Mouse (Mus musculus): ENCODE measurements at regions not wholly inside any gene's neighbourhood (a gene's known extent, or its start where the extent isn't known, plus 50 kb on each side); places are given as distances from the start of the nearest gene placed in this dataset.

DNA sequence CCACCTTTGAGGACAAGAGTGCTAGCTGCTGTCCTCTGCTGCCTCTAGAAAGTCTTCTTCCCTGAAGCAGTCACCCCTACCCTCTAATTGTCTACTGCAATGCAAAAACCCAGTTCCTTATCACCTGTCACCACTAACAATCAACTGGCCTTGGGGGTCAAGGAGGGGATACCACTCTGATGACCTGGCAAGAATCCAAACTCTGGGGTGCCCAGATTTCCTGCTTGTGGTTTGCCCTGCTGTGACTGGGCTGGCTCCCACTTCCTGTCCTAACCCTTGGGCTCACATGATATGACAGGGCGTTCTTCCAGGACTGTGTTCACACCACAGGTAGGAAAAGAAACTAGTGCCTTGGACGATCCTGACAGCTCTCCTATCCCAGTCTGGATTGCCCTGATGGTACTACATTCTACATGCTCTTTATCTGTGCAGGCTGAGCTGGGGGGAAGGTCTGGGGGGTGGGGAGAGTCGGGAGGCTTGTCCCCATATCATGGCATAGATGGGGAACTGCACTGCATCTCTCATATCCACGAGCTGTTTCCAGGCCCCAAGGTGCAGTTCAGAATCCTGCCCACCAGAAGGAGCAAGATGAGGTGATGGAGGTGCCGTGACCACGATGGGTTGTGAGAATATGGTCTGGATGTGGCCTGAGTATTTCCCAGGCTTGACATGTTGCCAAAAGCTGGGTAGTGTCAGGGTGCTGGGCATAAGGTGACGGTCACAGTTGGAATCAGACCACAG lies 81.0 kb downstream of the Maf start:
- no peak for DNase-seq (ENCODE audit: low read depth)

DNA sequence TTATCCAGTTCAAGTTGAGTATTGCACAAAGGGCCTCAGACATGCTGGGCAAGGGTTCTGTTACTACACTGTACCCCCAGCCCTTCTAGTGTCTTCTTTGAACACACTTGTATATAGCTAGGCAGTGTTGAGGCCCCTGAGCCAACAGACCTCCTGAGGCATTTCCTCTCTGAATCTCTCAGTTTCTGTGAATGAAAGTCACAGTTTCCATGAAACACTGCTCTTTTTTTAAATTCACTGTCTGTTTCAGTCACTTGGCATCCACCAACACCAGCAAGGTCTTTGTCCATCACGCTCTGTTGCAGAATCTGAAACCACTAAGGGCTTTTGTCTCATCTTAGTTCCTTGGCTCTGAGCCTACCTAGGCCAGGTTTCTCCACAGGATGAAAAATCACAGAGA lies 82.5 kb downstream of the Maf start:
- DNase-seq (ENCODE audit: low read depth): no peak

DNA sequence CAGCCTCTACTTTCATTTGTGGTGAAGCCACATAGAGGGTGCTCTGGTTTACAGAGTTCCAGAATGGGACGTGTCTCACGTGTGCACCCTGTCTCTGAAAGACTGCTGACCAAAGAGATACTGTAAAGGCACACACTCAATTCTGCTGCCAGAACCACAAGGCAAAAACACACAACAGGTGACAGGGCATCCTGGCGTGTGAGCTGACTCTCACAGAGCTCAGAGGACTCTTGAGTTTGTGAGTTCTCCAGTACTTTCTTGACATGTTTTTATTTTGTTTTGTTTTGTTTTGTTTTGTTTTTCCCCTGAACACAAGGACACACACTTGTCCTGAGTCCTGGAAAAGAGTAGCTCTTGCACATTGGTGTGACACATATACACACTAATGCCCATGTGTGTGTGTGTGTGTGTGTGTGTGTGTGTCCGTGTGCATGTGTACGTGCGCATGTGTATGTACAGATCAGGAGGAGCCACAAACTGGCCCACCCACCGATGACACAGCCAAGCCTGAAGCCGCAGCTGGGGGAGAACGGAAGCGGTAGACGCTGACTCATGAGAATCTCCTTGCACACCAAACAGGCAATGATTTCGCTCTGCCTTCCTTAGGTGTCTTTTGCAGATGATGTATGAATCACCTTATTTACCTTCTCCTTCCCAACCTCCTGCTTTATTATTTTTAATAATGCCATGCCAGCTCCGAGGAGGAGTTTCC lies 89.4 kb downstream of the Maf start:
- DNase-seq (ENCODE audit: low read depth): no peak

DNA sequence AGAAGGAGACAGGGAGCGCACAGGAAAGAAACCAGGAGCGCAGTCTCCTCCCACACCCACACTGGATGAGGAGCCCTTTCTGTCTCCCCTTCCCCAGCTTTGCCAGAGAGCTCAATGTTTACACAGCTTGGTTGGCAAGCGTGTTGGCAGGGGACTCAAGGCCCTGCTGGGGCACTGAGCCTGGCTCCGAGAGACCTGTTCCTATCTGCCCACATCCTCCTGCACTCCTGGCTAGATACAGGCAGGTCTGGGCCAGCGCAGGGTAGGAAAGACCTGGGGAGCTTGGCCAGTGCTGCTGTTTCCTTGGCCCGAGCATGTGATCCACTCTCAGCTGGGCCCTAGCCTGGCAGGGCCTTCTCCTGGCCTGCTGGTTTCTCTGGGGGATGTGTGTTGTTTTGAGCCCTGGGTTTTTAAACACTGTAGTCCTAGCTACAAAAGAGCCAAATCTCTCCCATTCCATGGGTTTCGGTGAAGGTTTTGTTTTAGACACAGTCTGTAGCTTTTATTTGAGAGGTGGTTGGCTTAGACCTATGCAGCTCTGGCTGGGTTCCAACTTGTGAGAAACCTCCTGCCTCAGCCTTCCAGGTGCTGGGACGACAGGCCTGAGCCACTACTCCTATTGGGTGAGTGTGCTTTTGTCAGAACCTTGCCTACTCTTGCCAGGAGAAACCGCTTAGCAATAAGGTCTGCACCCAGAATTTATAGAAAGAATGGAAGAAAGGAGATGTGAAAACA lies 90.6 kb downstream of the Maf start:
- DNase-seq (ENCODE audit: low read depth): peak; percentile 76

GRCm38 (mm10) chr8:115613946-115614584 lies 93.5 kb downstream of the Maf start:
- no peak for DNase-seq (ENCODE audit: low read depth)

GRCm38 (mm10) chr8:115612119-115612518 lies 95.5 kb downstream of the Maf start:
- DNase-seq (ENCODE audit: low read depth): no peak

- no peak for DNase-seq (ENCODE audit: low read depth)
Measured at GRCm38 (mm10) chr8:115599771-115600170, 107.8 kb downstream of the Maf start.

GRCm38 (mm10) chr8:115597226-115597953 lies 110.2 kb downstream of the Maf start:
- no peak for DNase-seq (ENCODE audit: low read depth)

DNA sequence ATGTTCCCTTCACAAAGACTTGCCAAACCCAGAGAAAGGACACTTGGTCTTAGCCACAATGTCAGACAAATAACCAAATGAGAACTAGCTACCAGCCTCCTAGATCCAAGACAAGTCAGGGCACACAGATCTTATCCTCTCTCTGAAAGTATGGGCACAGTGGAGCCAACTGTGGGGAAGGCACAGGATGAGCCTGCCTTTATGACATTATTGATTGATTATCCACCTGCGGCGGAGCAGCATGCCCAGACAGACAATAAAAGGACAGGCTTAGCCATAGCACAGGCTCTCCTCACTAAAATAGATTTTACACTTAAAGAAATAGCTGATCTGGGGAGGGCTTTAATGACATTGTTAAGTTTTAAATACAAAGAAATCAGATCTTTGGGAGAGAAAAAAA lies 117.9 kb downstream of the Maf start:
- peak; percentile 84 for DNase-seq (ENCODE audit: low read depth)

DNA sequence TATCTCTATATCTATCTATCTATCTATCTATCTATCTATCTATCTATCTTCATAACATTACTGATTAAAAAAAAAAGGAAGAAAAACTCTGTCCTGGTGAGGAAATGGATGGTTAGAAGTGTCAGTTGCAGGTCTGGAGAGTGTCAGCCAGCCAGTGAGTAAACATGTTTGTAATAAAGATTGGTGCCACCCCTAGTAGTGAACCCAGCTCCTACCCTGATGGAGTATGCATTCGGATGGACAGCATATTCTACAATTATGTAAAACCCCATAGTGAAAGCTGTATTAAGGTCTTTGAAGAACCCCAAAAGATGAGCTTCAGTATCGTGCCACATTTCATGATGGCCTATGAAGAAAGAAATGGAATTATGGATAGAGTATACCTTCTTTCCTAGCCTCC lies 118.5 kb downstream of the Maf start:
- no peak for DNase-seq (ENCODE audit: low read depth)

DNA sequence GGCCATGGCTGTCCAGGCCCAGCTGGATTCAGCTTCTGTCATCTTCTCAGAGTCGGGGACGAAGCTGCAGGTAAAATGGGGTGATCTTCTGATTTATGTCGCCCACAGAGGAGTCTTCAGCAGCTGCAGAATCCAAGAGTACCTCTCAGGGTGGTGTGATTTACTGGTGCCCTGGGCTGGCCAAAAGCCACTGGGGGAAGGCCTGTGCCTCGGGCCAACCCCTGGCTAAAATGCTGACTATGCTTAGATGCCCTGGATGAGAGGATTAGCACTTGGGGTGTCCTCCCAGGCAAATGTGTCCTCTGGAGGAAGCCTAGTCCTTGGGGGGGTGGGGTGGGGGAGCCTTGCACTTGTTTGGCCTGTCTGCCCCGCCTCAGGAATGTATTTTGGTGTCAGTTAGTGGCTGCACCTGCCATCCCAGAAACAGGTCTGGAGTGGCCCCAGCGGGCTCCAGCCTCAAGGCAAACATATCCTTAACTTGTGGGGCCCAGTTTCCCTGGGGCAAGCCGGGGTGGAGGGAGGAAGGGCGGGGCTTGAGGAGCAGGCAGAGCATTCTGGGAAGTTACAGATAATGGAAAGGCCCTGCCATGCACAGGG lies 123.2 kb downstream of the Maf start:
- no peak for DNase-seq (ENCODE audit: low read depth)

- DNase-seq (ENCODE audit: low read depth): no peak
Measured at GRCm38 (mm10) chr8:115583221-115583620, 124.4 kb downstream of the Maf start.

GRCm38 (mm10) chr8:115581940-115582517 lies 125.6 kb downstream of the Maf start:
- no peak for DNase-seq (ENCODE audit: low read depth)

- no peak for DNase-seq (ENCODE audit: low read depth)
Measured at GRCm38 (mm10) chr8:115568394-115568793, 139.2 kb downstream of the Maf start.

- DNase-seq (ENCODE audit: low read depth): no peak
Measured at GRCm38 (mm10) chr8:115565768-115566167, 141.8 kb downstream of the Maf start.

GRCm38 (mm10) chr8:115562362-115562761 lies 145.2 kb downstream of the Maf start:
- DNase-seq (ENCODE audit: low read depth): no peak

DNA sequence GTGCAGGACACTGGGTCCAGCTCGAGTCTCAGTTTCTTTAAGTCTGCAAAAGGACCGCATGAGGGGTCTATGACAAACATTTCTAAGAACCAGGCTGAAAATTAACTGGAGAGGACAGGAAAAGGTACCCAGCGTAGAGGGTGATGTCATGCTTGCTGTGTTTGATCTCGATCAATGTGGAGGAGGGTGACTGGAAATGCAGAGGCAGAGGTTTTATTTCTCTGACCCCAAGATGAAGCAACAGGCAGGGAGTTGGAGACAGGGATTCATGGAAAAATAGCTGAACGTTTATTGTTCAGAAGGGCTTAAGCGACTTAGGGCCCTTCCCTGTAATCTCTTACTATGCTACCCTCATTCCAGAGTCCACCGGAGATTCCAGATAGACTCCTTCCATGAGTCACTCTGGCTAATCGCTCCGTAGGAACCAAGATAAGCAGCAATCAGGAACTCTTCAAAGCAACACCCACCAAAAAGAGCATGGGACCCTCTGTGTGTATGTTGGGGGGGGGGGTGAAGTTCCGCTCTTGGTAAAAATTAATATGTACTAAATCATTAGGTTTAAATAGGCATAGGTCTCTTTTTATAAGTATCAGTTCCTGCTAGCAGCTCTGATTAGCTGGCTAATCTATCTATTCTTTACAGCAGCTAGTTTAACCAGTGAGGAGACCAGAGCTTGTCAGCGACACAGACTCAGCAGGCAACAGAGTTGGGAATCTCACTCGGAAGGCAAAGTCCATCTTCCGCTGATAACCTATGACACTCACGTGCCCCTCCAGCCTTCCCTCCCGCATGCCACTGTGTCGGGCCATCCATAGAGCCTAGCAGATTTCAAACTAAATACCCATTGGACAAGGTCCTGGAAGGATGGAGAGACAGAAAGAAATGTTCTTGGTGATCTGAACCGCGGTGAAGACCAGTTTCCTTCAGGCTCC lies 146.3 kb downstream of the Maf start:
- no peak for DNase-seq (ENCODE audit: low read depth)

DNA sequence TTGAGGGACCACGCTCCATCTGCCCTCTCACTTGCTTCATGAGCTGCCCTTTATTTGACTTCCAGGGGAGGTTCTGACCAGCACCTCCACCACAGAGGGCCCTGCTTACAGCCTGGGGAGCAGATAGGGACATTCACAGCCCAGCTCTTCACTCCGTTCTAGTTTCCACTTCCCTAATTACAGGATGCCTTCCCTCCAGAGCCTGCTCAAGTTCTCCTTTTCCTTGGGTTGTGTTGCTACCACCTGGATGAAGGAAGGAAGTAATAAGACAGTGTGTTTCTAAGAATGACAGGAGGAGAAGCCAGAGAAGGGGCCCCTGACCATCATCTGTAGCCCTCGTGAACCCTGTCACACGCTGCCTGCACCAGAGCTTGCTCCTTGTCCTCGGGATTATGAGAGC lies 152.1 kb downstream of the Maf start:
- DNase-seq (ENCODE audit: low read depth): no peak

DNA sequence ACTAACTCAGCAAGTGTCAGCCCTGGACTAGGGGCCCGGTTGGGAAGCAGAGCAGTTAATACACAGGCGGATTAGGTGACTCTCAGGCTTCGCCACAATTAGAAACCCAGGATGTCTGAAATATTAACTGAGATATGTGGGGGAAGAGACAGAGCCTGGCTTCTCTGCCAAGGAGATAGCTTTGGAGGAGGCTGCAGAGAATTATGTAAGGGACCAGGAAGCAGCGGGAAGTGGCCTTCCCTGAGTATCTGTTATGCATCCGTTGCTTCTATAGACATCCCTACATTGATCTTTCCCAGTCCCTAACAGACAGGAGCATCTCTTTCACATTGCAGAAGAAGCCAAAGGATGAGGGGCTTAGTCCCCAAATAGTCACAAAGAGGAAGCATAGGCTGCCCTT lies 153.4 kb downstream of the Maf start:
- no peak for DNase-seq (ENCODE audit: low read depth)

GRCm38 (mm10) chr8:115551262-115551661 lies 156.3 kb downstream of the Maf start:
- DNase-seq (ENCODE audit: low read depth): peak; percentile 42

Data from gonadal fat pad, adult 2 months (tissue).